Mouse (Mus musculus) forebrain, embryonic 10.5 days (tissue): ENCODE data around the gene Mospd3. TPM values are rescaled to one million over a fixed set of nuclear protein-coding genes. Genes with fewer than 3 reads are reported as not detected.
A peak's percentile ranks its signal among the peaks of the same experiment; 100 is the strongest.

ENCODE experiments used
- DNase-seq: peaks from one replicate; pipeline ENCODE4 v3.0.0-alpha.2; 2017; ENCODE audit warnings: low spot score; ENCODE audit errors: extremely low spot score
- H3K27ac ChIP-seq: fragments of 300-500 bp; sonication (generic); 2 replicates; pipeline ENCODE4 v1.5.1; 2016; ENCODE audit warnings: mild to moderate bottlenecking
- H3K27me3 ChIP-seq: fragments of 300-500 bp; sonication (generic); 2 replicates; pipeline ENCODE4 v1.6.1; 2016; ENCODE audit warnings: mild to moderate bottlenecking; ENCODE audit not compliant: poor library complexity, severe bottlenecking
- H3K36me3 ChIP-seq: fragments of 300-500 bp; sonication (generic); replicated peaks from 2 replicates; pipeline ENCODE4 v1.6.1; 2016; ENCODE audit warnings: mild to moderate bottlenecking, moderate library complexity
- H3K4me1 ChIP-seq: fragments of 300-500 bp; sonication (generic); 2 replicates; pipeline ENCODE4 v1.6.1; 2016
- H3K4me3 ChIP-seq: fragments of 300-500 bp; sonication (generic); 2 replicates; pipeline ENCODE4 v1.5.1; 2016; ENCODE audit warnings: mild to moderate bottlenecking, moderate library complexity
- H3K9me3 ChIP-seq: fragments of 300-500 bp; sonication (generic); 2 replicates; pipeline ENCODE4 v1.6.1; 2016; ENCODE audit warnings: mild to moderate bottlenecking, moderate library complexity
- WGBS: fragments of 180-500 bp; shearing (Covaris S2); methylation state at CpG from one replicate; pipeline ENCODE4 v1.1.7; 2016; 5-methylcytosine and 5-hydroxymethylcytosine counted together
- polyA plus RNA-seq: library from polyadenylated mRNA; unstranded; fragments of >200 nt; fragmentation: Nextera tagmentation; extraction: Ambion mirVana; gene quantifications from 2 replicates; pipeline ENCODE4 v1.2.1, GENCODE M21; 2016

Mospd3 gene
- polyA plus RNA-seq, result 14.2 and 15.1 TPM in 2 replicates

DNA sequence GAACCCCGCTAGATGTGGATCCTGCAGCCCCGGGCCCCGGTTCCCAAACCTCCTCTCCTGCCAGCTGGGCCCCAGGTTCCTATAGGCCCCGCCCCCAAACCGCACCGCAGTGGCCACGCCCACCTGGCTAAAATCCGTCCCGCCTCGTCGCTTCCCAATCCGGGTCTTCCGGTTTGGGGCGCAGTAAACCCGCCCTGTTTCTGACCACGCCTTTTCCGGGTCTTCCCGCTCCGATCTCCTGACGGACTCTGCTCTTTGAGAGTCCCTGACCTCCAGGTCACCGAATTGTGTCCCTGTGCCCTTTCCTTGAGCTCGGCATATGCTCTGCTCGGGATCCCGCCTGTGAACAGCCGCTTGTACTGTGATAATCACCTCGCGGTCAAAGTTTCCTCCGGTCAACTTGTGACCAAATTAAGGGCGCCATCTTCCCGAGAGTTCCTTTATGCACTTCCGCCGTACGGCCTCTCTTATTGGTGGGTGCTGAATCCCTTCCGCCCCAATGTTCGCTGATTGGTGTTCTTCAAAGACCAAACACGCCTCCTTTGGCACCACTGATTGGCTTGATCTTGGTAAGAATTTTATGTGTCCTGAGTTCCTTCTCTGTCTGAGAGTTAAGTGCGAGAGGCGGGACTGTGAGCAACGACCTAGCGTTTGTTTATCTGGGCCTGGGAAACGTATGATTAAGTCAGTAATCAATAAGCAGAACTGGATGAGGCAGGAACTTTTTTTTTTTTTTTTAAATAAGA lies at the start of gene Mospd3:
TSS of gene Mospd3 (minus strand) at position 440 of the 746 bp plus-strand sequence.
- WGBS, result under 1% methylated on average over 41 of the region's 41 CpGs
- Histone ChIP-seq H3K27me3 (no peaks in the 10 kb centered on the region), H3K36me3 (peaks cover 27% of the 10 kb centered on the region), H3K27ac (peak within 1 kb of the TSS; percentile 97), H3K9me3 (no peaks in the 10 kb centered on the region), H3K4me1 (peaks cover 53% of the 10 kb centered on the region), H3K4me3 (peak within 1 kb of the TSS; percentile 70)
- peak; percentile 95 for DNase-seq

DNA sequence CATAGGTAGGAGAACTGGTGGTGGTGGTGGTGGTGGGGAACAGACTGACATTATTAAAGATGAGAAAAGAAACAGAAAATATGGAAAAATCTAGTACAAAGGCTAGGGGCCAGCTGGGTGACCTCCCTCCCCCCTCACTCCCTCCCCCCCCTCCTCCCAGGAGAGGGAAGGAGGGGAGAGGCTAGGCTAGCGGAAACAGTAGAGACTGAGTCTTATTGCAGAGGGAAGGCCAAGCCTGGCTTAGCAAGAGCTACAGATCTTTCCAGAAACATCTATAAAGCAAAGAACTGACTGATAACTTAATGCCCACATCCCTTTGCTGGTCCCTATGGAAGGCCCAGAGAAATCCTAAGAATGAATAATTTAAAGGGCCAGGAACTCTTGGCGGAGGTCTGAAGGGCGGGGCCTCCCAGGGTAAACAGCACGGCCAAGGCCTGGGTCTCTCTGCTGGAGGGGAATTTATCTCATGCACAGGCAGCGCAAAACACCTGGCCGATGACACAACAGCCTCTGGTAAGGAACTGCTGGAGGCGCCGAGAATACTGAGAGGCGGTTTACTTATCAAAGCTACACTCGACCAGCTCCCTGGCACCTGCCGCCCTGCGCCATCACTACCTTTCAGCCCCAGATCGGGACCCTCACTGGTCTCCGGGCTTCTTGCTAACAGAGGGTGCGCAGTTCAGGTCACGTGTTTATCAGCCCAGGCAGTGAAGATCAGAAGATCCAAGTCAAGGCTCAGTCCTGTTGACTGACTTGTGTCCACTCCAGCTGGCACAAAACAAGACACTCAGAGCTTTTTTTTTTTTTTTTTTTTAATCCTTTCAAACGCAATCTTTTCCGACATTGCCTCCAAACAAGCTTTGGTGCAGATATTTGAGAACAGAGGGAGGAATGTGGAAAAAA lies 49.1 kb upstream of the Mospd3 start:
- Histone ChIP-seq H3K4me3 (peak overlapping the region; percentile 24; the same call in 1 of the 2 replicates), H3K27ac (peak overlapping the region; percentile 67), H3K4me1 (peaks cover 44% of the 10 kb centered on the region), H3K9me3 (no peaks in the 10 kb centered on the region), H3K36me3 (peaks cover 37% of the 10 kb centered on the region), H3K27me3 (peaks cover 25% of the 10 kb centered on the region)
- 15% methylated on average over 18 of the region's 18 CpGs for WGBS
- DNase-seq, result no peak

- Histone ChIP-seq H3K27me3 (peaks cover 32% of the 10 kb centered on the region), H3K4me3 (no peak overlapping the region), H3K36me3 (peaks cover 31% of the 10 kb centered on the region), H3K9me3 (no peaks in the 10 kb centered on the region), H3K4me1 (peaks cover 49% of the 10 kb centered on the region), H3K27ac (peak overlapping the region; percentile 67; the same call in 1 of the 2 replicates)
- WGBS, result 51% methylated on average over 4 of the region's 4 CpGs
- no peak for DNase-seq
Observed at GRCm38 (mm10) chr5:137649251-137649650, 48.4 kb upstream of the Mospd3 start.

DNA sequence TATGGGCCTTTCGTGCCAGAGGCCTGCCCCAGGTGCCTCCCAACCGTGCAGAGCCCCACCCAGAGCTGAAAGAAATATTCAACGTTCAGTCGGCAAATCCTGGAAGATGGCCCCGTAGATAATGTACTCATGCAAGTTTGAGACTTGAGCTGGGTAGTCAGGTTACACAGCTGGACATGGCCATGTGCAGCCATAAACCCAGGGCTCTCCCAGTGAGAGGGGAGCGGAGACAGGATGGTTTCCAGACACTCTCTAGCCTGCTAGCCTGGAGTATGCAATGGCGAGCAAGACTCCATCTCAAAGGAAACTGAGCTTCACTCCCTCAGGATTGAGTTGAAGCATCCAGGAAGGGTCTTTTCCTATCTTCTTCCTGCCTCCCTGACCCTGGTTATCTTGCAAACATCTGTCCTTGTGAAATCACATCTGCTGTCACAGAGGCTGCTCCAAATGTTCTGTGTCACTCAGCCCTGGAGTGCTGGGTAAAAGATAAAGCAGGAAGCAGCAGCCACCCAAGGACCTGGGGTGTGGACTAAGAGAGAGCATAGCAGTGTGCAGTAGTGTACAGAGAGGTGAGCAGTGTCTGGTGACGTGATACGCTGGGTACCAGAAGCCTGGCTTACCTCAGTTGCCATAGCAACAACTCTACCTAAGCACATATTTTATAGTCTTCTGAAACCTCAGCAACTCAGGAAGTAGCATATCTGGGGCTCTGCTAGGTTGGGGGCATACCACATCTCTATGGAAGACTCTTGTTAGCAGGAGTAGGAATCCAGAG lies 47.2 kb upstream of the Mospd3 start:
- DNase-seq, result no peak
- Histone ChIP-seq H3K36me3 (peaks cover 19% of the 10 kb centered on the region), H3K27ac (no peak overlapping the region), H3K9me3 (no peaks in the 10 kb centered on the region), H3K4me3 (no peak overlapping the region), H3K27me3 (peaks cover 44% of the 10 kb centered on the region), H3K4me1 (peaks cover 57% of the 10 kb centered on the region)
- 78% methylated on average over 9 of the region's 9 CpGs for WGBS

- DNase-seq, result no peak
- 11% methylated on average over 11 of the region's 11 CpGs for WGBS
- H3K9me3 ChIP-seq, result no peaks in the 10 kb centered on the region
- peaks cover 50% of the 10 kb centered on the region for H3K4me1 ChIP-seq
- peaks cover 22% of the 10 kb centered on the region for H3K36me3 ChIP-seq
- H3K27ac ChIP-seq, result 0 out of 2 replicates have a peak within 1 kb of the TSS, but pooled peaks have one; percentile 2
- peaks cover 52% of the 10 kb centered on the region for H3K27me3 ChIP-seq
- H3K4me3 ChIP-seq, result peak within 1 kb of the TSS; percentile 44
Observed at GRCm38 (mm10) chr5:137645652-137646091, 44.8 kb upstream of the Mospd3 start, which contains the start of gene Irs3. Gene Irs3 (minus strand): TSS chr5:137645714.

DNA sequence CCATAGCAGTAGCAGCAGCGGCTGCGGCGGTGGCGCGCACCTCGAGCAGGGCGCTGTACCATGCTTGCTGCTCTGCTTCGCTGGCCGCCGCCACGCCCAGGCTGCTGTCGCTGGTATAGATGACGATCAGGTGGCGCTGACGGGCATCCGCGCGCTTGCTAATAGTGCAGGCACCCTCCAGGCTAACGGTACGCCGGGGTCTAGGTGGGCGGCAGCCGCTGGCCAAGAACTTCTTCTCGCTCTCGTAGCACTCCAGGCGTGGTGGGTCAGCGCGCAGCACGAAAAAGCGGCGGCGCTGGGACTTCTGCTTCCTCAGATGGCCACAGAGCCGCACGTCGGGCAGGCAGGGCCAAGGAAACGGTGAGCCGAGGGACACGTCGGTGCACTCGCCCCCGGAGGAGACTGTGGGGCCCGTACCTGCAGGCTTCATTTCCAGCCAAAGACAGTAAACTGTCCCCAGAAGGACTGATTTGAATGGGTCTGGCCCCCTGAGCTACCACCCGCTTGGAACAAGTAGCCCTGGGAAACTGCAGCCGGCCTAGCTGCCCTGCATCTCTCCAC lies 44.3 kb upstream of the Mospd3 start:
- Histone ChIP-seq H3K4me3 (peak overlapping the region; percentile 44), H3K4me1 (peaks cover 48% of the 10 kb centered on the region), H3K27me3 (peaks cover 52% of the 10 kb centered on the region), H3K9me3 (no peaks in the 10 kb centered on the region), H3K36me3 (peaks cover 27% of the 10 kb centered on the region), H3K27ac (no peak overlapping the region)
- peak; percentile 37 for DNase-seq
- WGBS, result 2% methylated on average over 44 of the region's 44 CpGs

GRCm38 (mm10) chr5:137644484-137644883 lies 43.6 kb upstream of the Mospd3 start:
- peaks cover 41% of the 10 kb centered on the region for H3K4me1 ChIP-seq
- WGBS, result 42% methylated on average over 19 of the region's 19 CpGs
- H3K27me3 ChIP-seq, result peaks cover 52% of the 10 kb centered on the region
- H3K4me3 ChIP-seq, result no peak overlapping the region; the same call in 1 of the 2 replicates
- H3K27ac ChIP-seq, result peak overlapping the region; percentile 2; the same call in 1 of the 2 replicates
- DNase-seq, result no peak
- peaks cover 33% of the 10 kb centered on the region for H3K36me3 ChIP-seq
- no peaks in the 10 kb centered on the region for H3K9me3 ChIP-seq

GRCm38 (mm10) chr5:137642886-137643285 lies 42.0 kb upstream of the Mospd3 start:
- WGBS, result 59% methylated on average over 4 of the region's 4 CpGs
- no peak overlapping the region for H3K27ac ChIP-seq
- H3K4me3 ChIP-seq, result no peak overlapping the region
- H3K4me1 ChIP-seq, result peaks cover 33% of the 10 kb centered on the region
- no peak for DNase-seq
- peaks cover 49% of the 10 kb centered on the region for H3K36me3 ChIP-seq
- peaks cover 52% of the 10 kb centered on the region for H3K27me3 ChIP-seq
- no peaks in the 10 kb centered on the region for H3K9me3 ChIP-seq

GRCm38 (mm10) chr5:137641054-137641453 lies 40.2 kb upstream of the Mospd3 start, which contains the start of gene Sap25:
Gene Sap25 (plus strand): TSS chr5:137641334.
- Histone ChIP-seq H3K4me1 (peaks cover 30% of the 10 kb centered on the region), H3K27ac (no peak within 1 kb of the TSS), H3K9me3 (no peaks in the 10 kb centered on the region), H3K4me3 (no peak within 1 kb of the TSS), H3K27me3 (peaks cover 38% of the 10 kb centered on the region), H3K36me3 (peaks cover 68% of the 10 kb centered on the region)
- DNase-seq, result no peak
- WGBS, result 88% methylated on average over 19 of the region's 19 CpGs

DNA sequence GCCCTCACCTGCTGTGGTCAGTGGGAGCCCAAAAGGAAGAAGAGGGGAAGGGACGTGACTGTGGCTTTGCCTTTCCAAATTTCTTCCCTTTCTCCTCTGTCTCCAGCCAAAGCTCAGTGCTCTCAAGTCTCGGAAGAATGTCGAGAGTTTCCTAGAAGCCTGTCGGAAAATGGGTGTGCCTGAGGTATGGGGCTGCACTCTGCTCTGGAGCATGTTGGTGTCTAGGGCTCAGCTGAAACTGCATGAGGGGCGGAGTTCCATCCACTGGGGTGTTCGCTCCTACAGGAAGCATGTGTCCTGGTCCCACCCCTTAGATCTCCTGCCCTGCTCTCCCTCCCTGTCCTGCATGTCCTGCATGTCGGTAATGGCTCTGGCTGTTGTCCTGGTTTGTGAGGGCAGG lies 38.6 kb upstream of the Mospd3 start:
- peaks cover 16% of the 10 kb centered on the region for H3K4me1 ChIP-seq
- H3K36me3 ChIP-seq, result peaks cover 84% of the 10 kb centered on the region
- H3K27ac ChIP-seq, result no peak overlapping the region
- DNase-seq, result no peak
- WGBS, result 84% methylated on average over 7 of the region's 7 CpGs
- no peaks in the 10 kb centered on the region for H3K9me3 ChIP-seq
- H3K4me3 ChIP-seq, result no peak overlapping the region
- peaks cover 23% of the 10 kb centered on the region for H3K27me3 ChIP-seq

DNA sequence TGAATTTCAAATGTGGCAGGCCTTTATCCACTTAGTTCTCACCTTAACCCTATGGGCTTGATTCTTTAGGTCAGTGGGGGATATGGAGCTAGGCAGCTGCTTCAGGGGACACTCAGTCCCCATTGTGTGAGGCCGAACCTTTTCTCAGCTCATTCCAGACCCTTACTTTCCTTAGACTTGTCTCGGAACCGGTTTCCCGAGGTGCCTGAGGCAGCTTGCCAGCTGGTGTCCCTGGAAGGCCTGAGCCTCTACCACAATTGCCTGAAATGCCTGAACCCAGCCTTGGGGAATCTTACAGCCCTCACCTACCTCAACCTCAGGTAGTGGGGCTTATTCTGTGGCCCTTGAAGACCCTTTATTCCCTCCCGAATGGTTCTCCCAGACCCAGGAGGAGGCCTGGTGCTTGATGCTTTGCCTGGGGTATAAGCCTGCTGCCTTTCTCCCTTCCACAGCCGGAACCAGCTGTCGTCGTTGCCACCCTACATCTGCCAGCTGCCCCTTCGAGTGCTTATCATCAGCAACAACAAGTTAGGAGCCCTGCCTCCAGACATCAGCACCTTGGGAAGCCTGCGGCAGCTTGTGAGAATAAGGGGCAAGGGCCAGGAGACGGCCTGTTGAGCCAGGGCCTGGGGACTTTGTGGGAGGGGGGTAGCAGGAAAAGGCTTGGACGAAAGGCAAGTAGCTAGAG lies 32.7 kb upstream of the Mospd3 start:
- peaks cover 78% of the 10 kb centered on the region for H3K36me3 ChIP-seq
- 85% methylated on average over 12 of the region's 12 CpGs for WGBS
- DNase-seq, result no peak
- H3K27me3 ChIP-seq, result no peaks in the 10 kb centered on the region
- H3K4me1 ChIP-seq, result peaks cover 38% of the 10 kb centered on the region
- no peak overlapping the region for H3K4me3 ChIP-seq
- no peak overlapping the region for H3K27ac ChIP-seq
- H3K9me3 ChIP-seq, result no peaks in the 10 kb centered on the region
